ENCODE assay signal across 25 mouse cellular contexts in the genomic region with DNA sequence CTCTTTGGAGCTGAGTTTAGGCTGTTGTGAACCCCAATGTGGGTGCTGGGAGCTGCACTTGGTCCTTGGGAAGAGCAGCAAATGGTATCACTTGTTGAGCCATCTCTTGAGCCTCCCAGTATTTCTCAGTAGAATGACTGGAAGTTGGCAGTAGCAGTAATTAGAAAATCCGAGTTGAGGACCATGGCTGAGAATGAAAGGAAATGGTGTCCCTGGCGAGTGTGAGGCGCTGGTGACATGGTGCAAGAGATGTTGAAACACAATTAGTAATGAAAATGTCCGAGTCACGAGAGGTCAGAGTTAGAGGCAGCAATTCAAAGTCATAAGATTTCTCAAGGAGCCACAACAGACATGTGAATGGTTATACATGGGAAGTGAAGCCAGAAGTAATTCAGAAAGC.
DNase-seq lines count a peak whose midpoint lies in the region; ATAC-seq lines count a peak whose summit lies in the region.
"Had no signal": no experiment of that assay in that cellular context is flagged by ENCODE, and none has a peak within 500 bp of the region (broad histone marks: within the 10 kb centered on the region; RNA-seq: fewer than 3 reads in every experiment).

No protein-coding gene starts in this region.

- H3K9ac ChIP-seq in heart, embryonic 11.5 days (ENCODE audit: low read depth, low read length), result no peak overlapping the region
- H3K9ac ChIP-seq: embryonic facial prominence, embryonic 12.5 days; embryonic facial prominence, embryonic 15.5 days; forebrain, embryonic 12.5 days; forebrain, embryonic 15.5 days; heart, embryonic 12.5 days; heart, embryonic 15.5 days; hindbrain, embryonic 13.5 days; intestine, embryonic 15.5 days had no signal

- no peak overlapping the region for H3K4me3 ChIP-seq in heart, embryonic 11.5 days (ENCODE audit: low read depth, low read length)
- H3K4me3 ChIP-seq: embryonic facial prominence, embryonic 12.5 days; embryonic facial prominence, embryonic 15.5 days; forebrain, embryonic 12.5 days; forebrain, embryonic 15.5 days; heart, embryonic 12.5 days; heart, embryonic 15.5 days; hindbrain, embryonic 10.5 days; hindbrain, embryonic 13.5 days; intestine, embryonic 15.5 days had no signal

- H3K36me3 ChIP-seq in heart, embryonic 11.5 days (ENCODE audit: control insufficient read depth, insufficient read depth, low read length), result no peaks in the 10 kb centered on the region
- H3K36me3 ChIP-seq: embryonic facial prominence, embryonic 12.5 days; embryonic facial prominence, embryonic 15.5 days; forebrain, embryonic 12.5 days; forebrain, embryonic 15.5 days; heart, embryonic 12.5 days; heart, embryonic 15.5 days; hindbrain, embryonic 10.5 days; hindbrain, embryonic 13.5 days; intestine, embryonic 15.5 days had no signal

- no peaks in the 10 kb centered on the region for H3K9me3 ChIP-seq in heart, embryonic 11.5 days (replicated peaks; ENCODE audit: control insufficient read depth, low read length)
- H3K9me3 ChIP-seq: embryonic facial prominence, embryonic 12.5 days; embryonic facial prominence, embryonic 15.5 days; forebrain, embryonic 12.5 days; forebrain, embryonic 15.5 days; heart, embryonic 12.5 days; heart, embryonic 15.5 days; hindbrain, embryonic 10.5 days; hindbrain, embryonic 13.5 days; intestine, embryonic 15.5 days had no signal

- ATAC-seq in heart, embryonic 11.5 days (replicated peaks; ENCODE audit: insufficient number of reproducible peaks, low FRiP score, low TSS enrichment), result no peak
- ATAC-seq: activated CD4-positive, CD25-positive, alpha-beta regulatory T cell, adult 4 months; forebrain, embryonic 15.5 days; hindbrain, embryonic 16.5 days; intestine, embryonic 15.5 days had no signal

- H3K27ac ChIP-seq in heart, embryonic 11.5 days (ENCODE audit: low read depth, low read length), result no peak overlapping the region
- H3K27ac ChIP-seq: embryonic facial prominence, embryonic 12.5 days; embryonic facial prominence, embryonic 15.5 days; forebrain, embryonic 12.5 days; forebrain, embryonic 15.5 days; heart, embryonic 15.5 days; hindbrain, embryonic 10.5 days; hindbrain, embryonic 13.5 days; intestine, embryonic 15.5 days had no signal

- H3K4me1 ChIP-seq in heart, embryonic 11.5 days (ENCODE audit: control insufficient read depth, insufficient read depth, low read length), result no peaks in the 10 kb centered on the region
- H3K4me1 ChIP-seq: embryonic facial prominence, embryonic 12.5 days; embryonic facial prominence, embryonic 15.5 days; forebrain, embryonic 12.5 days; forebrain, embryonic 15.5 days; heart, embryonic 12.5 days; heart, embryonic 15.5 days; hindbrain, embryonic 13.5 days; intestine, embryonic 15.5 days had no signal

- peak; percentile 29 for DNase-seq in adrenal gland, adult 2 months
- no peak for DNase-seq in adrenal gland, postnatal 36 days
- peak; percentile 52 for DNase-seq in heart, adult 11 months
- DNase-seq in lung, postnatal 10 days, result peak; percentile 17
- DNase-seq in lung, postnatal 25 days (ENCODE audit: low spot score), result no peak
- DNase-seq in lung, postnatal 36 days, result peak; percentile 22
- DNase-seq in left cerebral cortex, adult 8-10 months (ENCODE audit: low spot score in 2 of 2), result no peak
- DNase-seq: cerebellum, adult 18-20 months; cerebellum, adult 9-11 months; cerebellum, postnatal 25 days; gastrocnemius, postnatal 25 days; heart, postnatal 10 days; heart, postnatal 36 days had no signal

- no peak overlapping the region for H3K4me2 ChIP-seq in heart, embryonic 11.5 days
- H3K4me2 ChIP-seq: embryonic facial prominence, embryonic 12.5 days; embryonic facial prominence, embryonic 15.5 days; forebrain, embryonic 12.5 days; forebrain, embryonic 15.5 days; heart, embryonic 12.5 days; heart, embryonic 15.5 days; hindbrain, embryonic 13.5 days; intestine, embryonic 15.5 days had no signal

- 87% methylated on average over 5 of the region's 5 CpGs for WGBS in heart, embryonic 11.5 days (ENCODE audit: insufficient replicate concordance)

- H3K27me3 ChIP-seq in heart, embryonic 11.5 days (ENCODE audit: control insufficient read depth, insufficient read depth, low read length), result no peaks in the 10 kb centered on the region
- H3K27me3 ChIP-seq: embryonic facial prominence, embryonic 12.5 days; embryonic facial prominence, embryonic 15.5 days; forebrain, embryonic 12.5 days; forebrain, embryonic 15.5 days; heart, embryonic 12.5 days; heart, embryonic 15.5 days; hindbrain, embryonic 13.5 days; intestine, embryonic 15.5 days had no signal

Comparison
In these comparisons a context has a peak if more than half of its experiments do, and no peak if none do; other contexts are left out.
1. DNase-seq: peak in adrenal gland, adult 2 months (single experiment), heart, adult 11 months (single experiment), lung, postnatal 10 days (single experiment) and lung, postnatal 36 days (single experiment); none in adrenal gland, postnatal 36 days (0 of 2), lung, postnatal 25 days (single experiment) and left cerebral cortex, adult 8-10 months (0 of 2).